In genomic region chr11:87662407-87662806, GRCm38 (mm10) we compare ENCODE assay signal across 8 mouse cellular contexts. TPM values are rescaled to one million over a fixed set of nuclear protein-coding genes. Genes with fewer than 3 reads are reported as not detected.
DNase-seq lines count a peak whose midpoint lies in the region; ATAC-seq and TF ChIP-seq lines count a peak whose summit lies in the region.

Gene Rnf43 (plus strand): TSS chr11:87662722.

- ATAC-seq in forebrain, postnatal 0 days = peak; percentile 87
- ATAC-seq in lung, embryonic 15.5 days (ENCODE audit: borderline replicate concordance, extremely low read depth, low FRiP score, low TSS enrichment) = peak; percentile 86

- peak; percentile 74 to 98 (median 89) for TF ChIP-seq CTCF in MEL (IDR thresholded peaks at IDR 0.05 in 2 of 3, conservative IDR thresholded peaks at IDR 0.05 in 1 of 3; ENCODE audit: control insufficient read depth in 1 of 3, insufficient read depth in 1 of 3, low read depth in 2 of 3, low read length in 3 of 3, poor library complexity in 1 of 3, severe bottlenecking in 1 of 3)
- TF ChIP-seq CTCF in cerebellum, adult 2 months (IDR thresholded peaks at IDR 0.05; ENCODE audit: borderline replicate concordance, insufficient read depth, low read depth, low read length) = peak; percentile 70
- TF ChIP-seq CTCF in forebrain, postnatal 0 days (IDR thresholded peaks at IDR 0.05; ENCODE audit: low read depth) = peak; percentile 91

- H3K9ac ChIP-seq in MEL (ENCODE audit: control insufficient read depth, low read depth, low read length, poor library complexity, severe bottlenecking) = peak within 1 kb of the TSS; percentile 30
- H3K9ac ChIP-seq in forebrain, postnatal 0 days = peak within 1 kb of the TSS; percentile 31; the same call in 1 of the 2 replicates
- H3K9ac ChIP-seq in lung, embryonic 15.5 days = peak within 1 kb of the TSS; percentile 48

- peak; percentile 93 for DNase-seq in MEL (ENCODE audit: low read depth, low spot score)
- peak; percentile 85 to 92 for DNase-seq in cerebellum, adult 2 months
- DNase-seq in forebrain, postnatal 0 days = peak; percentile 89
- DNase-seq in heart, postnatal 4 days = peak; percentile 82
- DNase-seq in layer of hippocampus, adult 8-10 months (ENCODE audit: low spot score in 2 of 2) = peak; percentile 75 to 84
- peak; percentile 73 for DNase-seq in ovary, adult 18-20 months (ENCODE audit: low spot score)
- peak; percentile 91 for DNase-seq in thymus, postnatal 0 days (ENCODE audit: low spot score)

- H3K9me3 ChIP-seq in MEL (replicated peaks; ENCODE audit: insufficient read depth, low read length) = no peaks in the 10 kb centered on the region
- no peaks in the 10 kb centered on the region for H3K9me3 ChIP-seq in forebrain, postnatal 0 days (ENCODE audit: low read length)
- no peaks in the 10 kb centered on the region for H3K9me3 ChIP-seq in lung, embryonic 15.5 days

- peaks cover 14% of the 10 kb centered on the region for H3K79me2 ChIP-seq in MEL (ENCODE audit: control insufficient read depth, insufficient read depth, low read length, poor library complexity)

- H3K4me1 ChIP-seq in MEL (ENCODE audit: control insufficient read depth in 1 of 2, insufficient read depth in 2 of 2, low read length in 2 of 2) = peaks cover 0 to under 1% of the 10 kb centered on the region in 2 experiments; a peak in 1 of 4 replicates
- no peaks in the 10 kb centered on the region for H3K4me1 ChIP-seq in cerebellum, adult 2 months (ENCODE audit: control insufficient read depth, insufficient read depth, low read length)
- H3K4me1 ChIP-seq in forebrain, postnatal 0 days (ENCODE audit: insufficient read depth) = no peaks in the 10 kb centered on the region
- H3K4me1 ChIP-seq in lung, embryonic 15.5 days = no peaks in the 10 kb centered on the region; the same call in 1 of the 2 replicates

- WGBS in cerebellum, adult 2 months = under 1% methylated on average over 8 of the region's 8 CpGs
- 0% methylated on average over 8 of the region's 8 CpGs for WGBS in forebrain, postnatal 0 days
- whole genome bisulfite sequencing in lung, embryonic 15.5 days = 3% methylated on average over 8 of the region's 8 CpGs

- H3K4me3 ChIP-seq in MEL (ENCODE audit: control insufficient read depth in 1 of 2, insufficient read depth in 1 of 2, low read depth in 2 of 2, low read length in 2 of 2) = peak within 1 kb of the TSS; percentile 40 to 48
- H3K4me3 ChIP-seq in cerebellum, adult 2 months (replicated peaks; ENCODE audit: insufficient read depth, low read depth, low read length) = peak within 1 kb of the TSS; percentile 71
- peak within 1 kb of the TSS; percentile 34 for H3K4me3 ChIP-seq in forebrain, postnatal 0 days (ENCODE audit: low read depth, low read length)
- peak within 1 kb of the TSS; percentile 45 for H3K4me3 ChIP-seq in lung, embryonic 15.5 days

- peak; percentile 97 for TF ChIP-seq RAD21 in MEL (IDR thresholded peaks at IDR 0.05; ENCODE audit: low read depth, low read length)

- peak within 1 kb of the TSS; percentile 61 for H3K4me2 ChIP-seq in forebrain, postnatal 0 days (ENCODE audit: low read depth)
- H3K4me2 ChIP-seq in lung, embryonic 15.5 days = peak within 1 kb of the TSS; percentile 49

- TF ChIP-seq EP300 in MEL (IDR thresholded peaks at IDR 0.05; ENCODE audit: low read depth in 1 of 2, low read length in 2 of 2) = 0 out of 4 replicates have a peak, but pooled peaks of 1 of the 2 experiments have one; percentile 3

- H3K27ac ChIP-seq in MEL (ENCODE audit: control insufficient read depth, low read depth, low read length) = no peak within 1 kb of the TSS
- no peak within 1 kb of the TSS for H3K27ac ChIP-seq in cerebellum, adult 2 months (ENCODE audit: insufficient read depth, low read length)
- no peak within 1 kb of the TSS for H3K27ac ChIP-seq in forebrain, postnatal 0 days (ENCODE audit: low read depth, low read length)
- peak within 1 kb of the TSS; percentile 48 for H3K27ac ChIP-seq in lung, embryonic 15.5 days

- TF ChIP-seq POLR2A in MEL (IDR thresholded peaks at IDR 0.05; ENCODE audit: control insufficient read depth in 1 of 2, insufficient read depth in 1 of 2, low read depth in 1 of 2, low read length in 2 of 2, poor library complexity in 1 of 2) = no peak
- TF ChIP-seq POLR2A in cerebellum, adult 2 months (IDR thresholded peaks at IDR 0.05; ENCODE audit: borderline replicate concordance, insufficient read depth, low read length) = no peak

- peaks cover 6 to 11% of the 10 kb centered on the region in 2 experiments for H3K27me3 ChIP-seq in MEL (ENCODE audit: control insufficient read depth in 1 of 2, insufficient read depth in 2 of 2, low read length in 2 of 2)
- no peaks in the 10 kb centered on the region for H3K27me3 ChIP-seq in cerebellum, adult 2 months (ENCODE audit: control insufficient read depth, insufficient read depth, low read length)
- no peaks in the 10 kb centered on the region; the same call in 1 of the 2 replicates for H3K27me3 ChIP-seq in forebrain, postnatal 0 days (ENCODE audit: insufficient read depth, low read length)
- H3K27me3 ChIP-seq in lung, embryonic 15.5 days = no peaks in the 10 kb centered on the region

- H3K36me3 ChIP-seq in MEL (ENCODE audit: control insufficient read depth in 1 of 2, insufficient read depth in 2 of 2, low read length in 2 of 2) = peaks cover 0 to 5% of the 10 kb centered on the region in 2 experiments; a peak in 2 of 4 replicates
- no peaks in the 10 kb centered on the region for H3K36me3 ChIP-seq in forebrain, postnatal 0 days (ENCODE audit: insufficient read depth)
- no peaks in the 10 kb centered on the region for H3K36me3 ChIP-seq in lung, embryonic 15.5 days

TF ChIP-seq in MEL, 35 proteins besides CTCF, POLR2A, EP300 and RAD21 (continues in another document):
- TF ChIP-seq ZKSCAN1 (IDR thresholded peaks at IDR 0.05; ENCODE audit: low read depth, low read length) = no peak
- no peak for TF ChIP-seq MYB (IDR thresholded peaks at IDR 0.05; ENCODE audit: low read depth, low read length)
- peak; percentile 82; the same call in 1 of the 2 replicates for TF ChIP-seq MYC (IDR thresholded peaks at IDR 0.05; ENCODE audit: low read depth, low read length)
- TF ChIP-seq SIN3A (IDR thresholded peaks at IDR 0.05; ENCODE audit: low read length) = peak; percentile 76
- TF ChIP-seq MAZ (IDR thresholded peaks at IDR 0.05; ENCODE audit: low read depth, low read length) = peak; percentile 77; the same call in 1 of the 2 replicates
- TF ChIP-seq MAX (IDR thresholded peaks at IDR 0.05; ENCODE audit: low read length) = 0 out of 2 replicates have a peak, but pooled peaks have one; percentile 26
- no peak for TF ChIP-seq USF1 (IDR thresholded peaks at IDR 0.05; ENCODE audit: low read depth, low read length)
- TF ChIP-seq HCFC1 (IDR thresholded peaks at IDR 0.05; ENCODE audit: low read depth, low read length) = no peak; the same call in 1 of the 2 replicates
- no peak for TF ChIP-seq CHD1 (IDR thresholded peaks at IDR 0.05; ENCODE audit: low read depth, low read length)
- no peak for TF ChIP-seq POLR2AphosphoS2 (IDR thresholded peaks at IDR 0.05; ENCODE audit: low read length)
- no peak for TF ChIP-seq E2F4 (IDR thresholded peaks at IDR 0.05; ENCODE audit: borderline replicate concordance, low read depth, low read length)
- no peak for TF ChIP-seq ELF1 (IDR thresholded peaks at IDR 0.05; ENCODE audit: low read depth, low read length)
- peak; percentile 37; the same call in 1 of the 2 replicates for TF ChIP-seq GATA1 (IDR thresholded peaks at IDR 0.05; ENCODE audit: low read depth, low read length)
- peak; percentile 8; the same call in 1 of the 2 replicates for TF ChIP-seq BHLHE40 (IDR thresholded peaks at IDR 0.05; ENCODE audit: borderline replicate concordance, low read depth, low read length)
- TF ChIP-seq JUND (IDR thresholded peaks at IDR 0.05; ENCODE audit: low read depth, low read length) = no peak
- TF ChIP-seq MAFK (IDR thresholded peaks at IDR 0.05; ENCODE audit: borderline replicate concordance, low read depth, low read length) = no peak
- 0 out of 2 replicates have a peak, but pooled peaks have one; percentile 63 for TF ChIP-seq RCOR1 (IDR thresholded peaks at IDR 0.05; ENCODE audit: low read depth, low read length)
- peak; percentile 98 for TF ChIP-seq SMC3 (IDR thresholded peaks at IDR 0.05; ENCODE audit: low read depth, low read length)
- peak; percentile 99 for TF ChIP-seq ZC3H11A (IDR thresholded peaks at IDR 0.05; ENCODE audit: low read depth, low read length)
- 0 out of 2 replicates have a peak, but pooled peaks have one; percentile 39 for TF ChIP-seq ETS1 (IDR thresholded peaks at IDR 0.05; ENCODE audit: low read depth, low read length)
- peak; percentile 80 for TF ChIP-seq MXI1 (IDR thresholded peaks at IDR 0.05; ENCODE audit: low read depth, low read length)
- TF ChIP-seq POLR2AphosphoS5 (IDR thresholded peaks at IDR 0.05; ENCODE audit: borderline replicate concordance, low read depth, low read length) = no peak
- TF ChIP-seq USF2 (IDR thresholded peaks at IDR 0.05; ENCODE audit: borderline replicate concordance in 1 of 2, insufficient read depth in 1 of 2, low read depth in 1 of 2, low read length in 2 of 2) = no peak
- no peak for TF ChIP-seq TAL1 (IDR thresholded peaks at IDR 0.05; ENCODE audit: low read length)
- TF ChIP-seq CHD2 (IDR thresholded peaks at IDR 0.05; ENCODE audit: low read length) = no peak
- TF ChIP-seq TCF12 (IDR thresholded peaks at IDR 0.05; ENCODE audit: low read depth, low read length) = no peak
- TF ChIP-seq NELFE (IDR thresholded peaks at IDR 0.05; ENCODE audit: low read depth, low read length) = no peak
- no peak for TF ChIP-seq GABPA (IDR thresholded peaks at IDR 0.05; ENCODE audit: low read depth, low read length)
- no peak for TF ChIP-seq ZMIZ1 (IDR thresholded peaks at IDR 0.05; ENCODE audit: low read depth, low read length)
- TF ChIP-seq TBP (IDR thresholded peaks at IDR 0.05; ENCODE audit: low read depth, low read length) = peak; percentile 40; the same call in 1 of the 2 replicates
- no peak for TF ChIP-seq ZNF384 (IDR thresholded peaks at IDR 0.05; ENCODE audit: low read depth, low read length)

RNA-seq across cellular contexts. Expression of gene Rnf43, which starts in this region (rescaled TPM):
- total RNA-seq in MEL (2012; rRNA removed) = 12.9 and 17.3 TPM in 2 replicates
- polyA plus RNA-seq in MEL (2012; ENCODE audit: insufficient read depth in 1 of 2, insufficient read length in 2 of 2, low read depth in 1 of 2, low replicate concordance in 2 of 2, missing spikeins in 1 of 2) = 10 to 100 TPM in 1 of 2 experiments, not detected in 1; 14.6 TPM
- polyA plus RNA-seq in cerebellum, adult 2 months (2012; rRNA removed) = 2.2 and 2.6 TPM in 2 replicates
- total RNA-seq in forebrain, postnatal 0 days (2014; rRNA removed) = 1.0 and 1.8 TPM in 2 replicates
- polyA plus RNA-seq in forebrain, postnatal 0 days (2015; fragmentation: Nextera tagmentation; extraction: Ambion mirVana) = 0.79 and 0.84 TPM in 2 replicates
- total RNA-seq in heart, postnatal 4 days (2021) = under 1 TPM; 0.36 to 0.95 TPM
- 1 to 10 TPM; 2.5 to 5.7 (median 3.6) TPM for total RNA-seq in layer of hippocampus, adult 8-10 months (2022)
- polyA plus RNA-seq in lung, embryonic 15.5 days (2015; fragmentation: Nextera tagmentation; extraction: Ambion mirVana) = 14.3 and 16.4 TPM in 2 replicates
- polyA plus RNA-seq in thymus, postnatal 0 days (2015; fragmentation: Nextera tagmentation; extraction: Ambion mirVana) = 5.2 and 6.8 TPM in 2 replicates

Comparison
In these comparisons a context has a peak if more than half of its experiments do, and no peak if none do; other contexts are left out.
1. Peak in DNase-seq in heart, postnatal 4 days; RNA of the gene not detected or under 1 TPM.